Mouse (Mus musculus) spleen, postnatal 36 days (tissue): Measurements from ENCODE around the gene A530032D15Rik.
"Not testable (repeated sequence)": the region's sequence is repeated elsewhere in the genome, so short reads cannot be mapped to it uniquely, and the experiment has no call there.

Experiments
- DNase-seq, 2 experiments: peaks; one replicate each; pipeline ENCODE4 v3.0.0; 2022; ENCODE audit warnings: low spot score in 2 of 2, mixed read lengths in 1 of 2

A530032D15Rik gene

GRCm38 (mm10) chr1:85109753-85110152 lies at the start of gene A530032D15Rik:
A530032D15Rik (minus strand) TSS chr1:85109853.
- DNase-seq, result not testable (repeated sequence)

- DNase-seq, result not testable (repeated sequence)
Measured at GRCm38 (mm10) chr1:85155151-85155550, 45.5 kb upstream of the A530032D15Rik start.

GRCm38 (mm10) chr1:85133671-85134070 lies 24.0 kb upstream of the A530032D15Rik start:
- DNase-seq, result not testable (repeated sequence)

GRCm38 (mm10) chr1:85121841-85122240 lies 12.2 kb upstream of the A530032D15Rik start:
- not testable (repeated sequence) for DNase-seq

GRCm38 (mm10) chr1:85118341-85118740 lies 8.7 kb upstream of the A530032D15Rik start:
- not testable (repeated sequence) for DNase-seq

GRCm38 (mm10) chr1:85117537-85117936 lies 7.9 kb upstream of the A530032D15Rik start:
- DNase-seq, result not testable (repeated sequence)

- DNase-seq, result not testable (repeated sequence)
Measured at GRCm38 (mm10) chr1:85114666-85115402, 5.2 kb upstream of the A530032D15Rik start.

DNA sequence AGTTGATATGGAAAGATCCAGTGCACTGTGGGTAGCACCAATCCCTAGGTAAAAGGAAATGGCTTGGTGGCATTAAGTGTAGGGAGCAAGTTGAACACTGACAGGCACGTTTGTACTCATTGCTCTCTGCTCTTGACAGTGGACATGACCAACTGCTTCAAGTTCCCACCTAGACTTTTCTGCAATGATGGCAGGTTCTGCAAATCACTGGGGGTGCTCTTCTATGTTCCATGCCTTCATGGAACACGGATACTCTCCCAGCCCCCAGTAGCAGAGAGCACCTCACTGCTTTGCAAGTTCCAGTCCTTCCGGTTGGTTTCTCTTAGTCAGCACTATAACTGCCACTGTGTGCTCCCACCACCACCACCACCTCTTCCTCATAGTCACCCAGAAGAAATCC lies 4.4 kb upstream of the A530032D15Rik start:
- DNase-seq, result not testable (repeated sequence)

- not testable (repeated sequence) for DNase-seq
Measured at GRCm38 (mm10) chr1:85112889-85113288, 3.2 kb upstream of the A530032D15Rik start.

DNA sequence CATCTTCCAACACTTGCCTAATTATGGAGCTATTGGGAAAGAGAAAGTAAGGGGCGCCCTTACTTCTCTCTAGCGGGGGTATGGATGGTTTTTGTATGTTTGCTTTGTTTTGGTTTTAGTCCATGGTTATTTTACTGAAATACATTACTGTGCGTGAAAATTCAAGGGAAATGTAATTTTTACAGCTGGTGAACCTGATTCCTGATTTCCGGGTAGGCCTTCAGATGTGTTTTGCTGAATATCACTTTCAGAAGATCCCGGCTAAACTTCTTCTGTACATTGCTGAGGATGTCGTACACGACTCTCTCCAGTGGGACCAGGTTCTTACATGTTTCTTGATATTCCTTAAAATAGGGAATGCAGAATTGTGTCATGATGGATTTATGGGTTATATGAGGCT lies 2.6 kb upstream of the A530032D15Rik start:
- not testable (repeated sequence) for DNase-seq

DNA sequence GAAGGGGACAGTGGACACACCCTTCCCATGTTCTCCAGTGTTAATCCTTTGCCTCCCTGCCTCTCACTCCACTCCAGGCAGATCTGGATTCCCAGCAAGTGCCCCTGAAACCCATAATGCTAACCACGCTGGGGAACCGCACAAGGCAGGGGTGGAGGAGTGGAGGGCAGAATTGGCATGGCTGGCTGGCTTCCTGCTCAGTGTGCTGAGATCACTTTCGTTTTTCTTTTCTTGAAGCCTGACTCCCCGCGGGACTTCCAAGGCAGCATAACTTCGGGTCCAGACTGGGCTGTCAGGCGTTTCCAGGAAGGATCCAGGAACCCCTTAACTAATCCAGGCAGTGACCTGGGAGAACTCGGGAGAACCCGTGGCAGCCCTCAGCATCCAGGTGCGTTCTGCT lies 1.9 kb upstream of the A530032D15Rik start:
- peak; percentile 68 to 76 for DNase-seq

GRCm38 (mm10) chr1:85110876-85111275 lies 1.2 kb upstream of the A530032D15Rik start:
- DNase-seq, result not testable (repeated sequence)

DNA sequence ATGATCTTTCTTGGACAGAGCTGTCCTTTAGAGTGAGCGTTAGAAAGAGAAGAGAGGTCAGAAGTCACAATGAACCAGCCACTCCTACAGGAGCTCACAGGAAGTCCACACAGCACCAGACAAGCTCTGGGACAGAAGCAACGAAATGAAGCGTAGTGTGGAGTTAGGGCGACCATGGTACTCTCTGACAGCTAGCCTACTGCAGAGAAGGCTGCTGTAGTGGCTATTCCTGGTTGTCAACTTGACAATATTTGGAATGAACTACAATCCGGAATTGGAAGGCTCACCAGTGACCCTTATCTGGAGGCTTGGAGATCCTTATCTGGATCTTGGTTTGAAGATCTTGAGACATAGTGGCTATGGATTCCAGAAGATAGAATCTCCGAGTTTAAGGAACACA lies 3.6 kb downstream of the A530032D15Rik start:
- not testable (repeated sequence) for DNase-seq

DNA sequence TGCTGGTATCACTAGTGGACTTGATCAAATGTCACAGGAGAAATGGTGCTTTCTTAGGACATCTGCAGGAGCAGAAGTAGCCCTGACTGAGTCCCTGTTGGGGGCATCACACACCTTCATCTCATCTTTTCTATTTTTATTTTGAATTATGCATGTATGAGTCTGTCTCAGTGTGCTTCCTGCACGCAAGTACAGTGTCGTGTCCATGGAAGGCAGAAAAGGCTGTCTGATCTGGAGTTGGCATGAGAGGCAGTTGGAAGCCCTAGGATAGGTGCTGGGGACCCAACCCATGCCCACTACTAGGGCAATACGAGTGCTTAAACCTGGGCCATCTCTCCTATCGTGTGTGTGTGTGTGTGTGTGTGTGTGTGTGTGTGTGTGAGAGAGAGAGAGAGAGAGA lies 4.3 kb downstream of the A530032D15Rik start:
- DNase-seq, result not testable (repeated sequence)

DNA sequence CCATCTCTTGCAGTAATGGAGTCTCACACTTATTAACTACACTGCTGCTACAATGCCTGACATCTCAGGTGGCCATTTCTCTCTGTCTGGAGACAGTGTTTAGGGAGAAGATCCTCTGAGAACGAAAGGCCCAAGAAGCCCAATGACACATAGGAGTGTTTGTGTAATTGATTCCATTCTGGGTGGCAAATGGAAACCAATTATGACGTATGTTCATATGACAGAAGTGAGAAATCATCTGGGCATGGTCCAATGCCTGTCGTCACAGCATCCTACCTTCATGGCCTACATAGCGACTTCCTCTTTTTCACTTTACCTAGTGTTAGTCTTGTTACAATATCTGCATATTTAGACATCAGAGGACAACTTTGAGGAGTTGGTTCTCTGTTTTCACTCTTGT lies 7.9 kb downstream of the A530032D15Rik start:
- peak; percentile 69 to 73 for DNase-seq

DNA sequence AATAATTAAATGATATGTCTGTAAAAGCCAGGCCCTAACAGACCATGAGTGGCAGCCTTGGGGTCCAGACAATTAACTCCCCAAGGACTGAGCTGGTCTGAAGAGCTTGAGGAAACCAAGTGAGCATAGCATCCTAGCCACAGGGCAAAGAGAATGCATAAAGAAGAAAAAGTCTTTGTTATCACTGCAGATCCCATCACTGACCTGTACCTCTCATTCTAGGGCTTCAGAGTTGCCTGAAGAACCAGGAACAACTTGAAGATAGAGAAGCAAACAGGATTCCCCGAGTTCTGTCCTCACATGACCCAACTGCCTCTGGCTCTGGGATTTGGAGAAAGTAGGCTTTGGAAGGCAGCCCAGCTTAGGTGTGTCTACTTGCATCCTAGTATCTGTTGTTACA lies 9.8 kb downstream of the A530032D15Rik start, which contains the start of gene Gm10553:
TSS of gene Gm10553 (plus strand) at position 301 of the 400 bp plus-strand sequence.
- DNase-seq, result not testable (repeated sequence)

DNA sequence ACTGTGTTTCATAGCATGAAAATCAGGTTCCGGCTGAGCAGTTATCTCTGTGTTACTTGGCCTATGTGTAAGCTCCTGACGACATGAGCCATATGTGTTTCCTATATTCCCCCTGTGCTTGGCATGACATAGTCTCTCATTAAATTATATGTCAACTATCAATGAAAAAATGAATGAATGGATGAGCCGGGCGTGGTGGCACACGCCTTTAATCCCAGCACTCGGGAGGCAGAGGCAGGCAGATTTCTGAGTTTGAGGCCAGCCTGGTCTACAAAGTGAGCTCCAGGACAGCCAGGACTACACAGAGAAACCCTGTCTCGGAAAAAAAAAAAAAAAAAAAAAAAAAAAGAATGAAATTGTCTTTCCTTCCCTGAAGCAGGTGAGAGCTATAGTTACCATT lies 10.6 kb downstream of the A530032D15Rik start:
- not testable (repeated sequence) for DNase-seq

DNA sequence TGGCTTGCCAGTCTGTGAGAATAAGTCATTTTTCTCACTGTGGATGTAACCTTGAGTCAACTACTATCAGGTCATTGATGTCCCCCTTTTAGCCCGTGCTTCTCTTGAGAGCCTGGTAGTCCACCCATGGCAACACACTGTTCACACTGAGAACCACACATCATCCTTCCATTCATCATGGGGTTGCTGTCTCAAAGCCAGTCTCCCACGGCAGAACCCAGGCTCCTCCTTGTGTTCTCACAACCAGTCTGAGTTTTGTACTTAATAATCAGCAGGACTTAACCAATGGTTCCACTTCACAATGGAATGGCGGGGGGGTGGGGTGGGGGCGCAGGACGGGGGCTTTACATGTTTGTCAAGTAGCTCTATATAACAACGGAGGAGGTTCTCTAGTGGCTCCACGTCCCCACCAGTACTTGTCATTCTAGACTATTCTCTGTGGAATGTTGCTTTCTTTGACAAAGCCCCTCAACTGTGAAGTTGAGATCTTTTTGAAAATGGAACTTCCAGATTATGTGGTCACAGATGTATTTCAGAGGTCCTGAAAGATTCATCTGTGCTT lies 16.6 kb downstream of the A530032D15Rik start:
- DNase-seq, result not testable (repeated sequence)

GRCm38 (mm10) chr1:85092169-85092568 lies 17.5 kb downstream of the A530032D15Rik start:
- not testable (repeated sequence) for DNase-seq

DNA sequence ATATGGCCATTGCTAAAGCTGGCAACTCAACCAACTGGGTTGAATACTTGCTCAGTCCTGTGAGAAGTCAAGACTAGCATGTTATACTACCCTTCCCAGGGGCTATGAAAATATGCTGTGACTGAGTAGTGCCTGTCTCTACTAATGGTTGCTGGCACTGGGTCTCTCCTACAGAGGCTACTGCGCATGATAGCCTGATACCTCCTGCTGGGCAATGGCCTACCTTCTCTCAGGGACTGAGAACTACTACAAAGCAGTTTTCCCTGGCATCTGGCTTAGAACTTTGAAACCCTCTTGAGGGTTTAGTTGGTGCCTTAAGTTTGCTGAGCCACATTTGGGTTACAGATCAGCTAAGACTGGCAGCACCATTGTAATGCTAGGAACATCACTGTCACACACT lies 23.4 kb downstream of the A530032D15Rik start:
- not testable (repeated sequence) for DNase-seq

- not testable (repeated sequence) for DNase-seq
Measured at GRCm38 (mm10) chr1:85084803-85085202, 24.9 kb downstream of the A530032D15Rik start.

GRCm38 (mm10) chr1:85073099-85073498 lies 36.6 kb downstream of the A530032D15Rik start:
- not testable (repeated sequence) for DNase-seq

DNA sequence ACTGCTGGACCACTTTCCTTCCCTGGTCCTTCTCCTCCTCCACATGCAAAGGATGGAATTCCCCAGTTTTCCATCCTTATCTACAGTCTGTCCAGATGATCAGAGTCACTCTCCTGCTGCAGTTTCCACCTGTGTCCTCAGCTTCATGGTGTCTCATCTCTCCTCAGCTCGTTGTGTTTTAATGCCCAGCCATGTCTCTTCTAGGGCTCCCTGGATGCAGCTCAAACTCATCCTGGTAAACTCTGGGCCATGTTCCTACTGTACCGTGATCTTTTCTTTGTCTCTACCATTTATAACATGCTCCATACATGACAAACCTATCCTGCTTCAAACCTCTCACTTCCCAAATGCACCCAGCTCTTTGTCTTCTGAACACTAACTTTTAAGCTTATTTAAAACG lies 38.0 kb downstream of the A530032D15Rik start:
- DNase-seq, result not testable (repeated sequence)
